Mouse (Mus musculus): ENCODE results near the gene Msrb3. TPM values are rescaled to one million over a fixed set of nuclear protein-coding genes. Genes with fewer than 3 reads are reported as not detected.

Gene Msrb3
- polyA plus RNA-seq, 1 experiment from 2014 or later: 9.9 TPM

- Histone ChIP-seq H3K4me3 (replicated peaks; ENCODE audit: low read depth, low read length) (peak overlapping the region; percentile 30), H3K27ac (peak overlapping the region; percentile 62), H3K4me1 (replicated peaks; ENCODE audit: insufficient read depth, low read length) (0 out of 2 replicates have a peak, but pooled peaks cover 9% of the 10 kb centered on the region), H3K4me2 (ENCODE audit: low read length) (peak overlapping the region; percentile 72), H3K9me3 (replicated peaks; ENCODE audit: low read length) (no peaks in the 10 kb centered on the region), H3K36me3 (ENCODE audit: insufficient read depth, low read length) (no peaks in the 10 kb centered on the region), H3K9ac (ENCODE audit: low read depth, low read length) (peak overlapping the region; percentile 27; the same call in 1 of the 2 replicates), H3K27me3 (ENCODE audit: insufficient read depth, low read length) (no peaks in the 10 kb centered on the region)
- TF ChIP-seq CTCF (IDR thresholded peaks at IDR 0.05; ENCODE audit: low read depth): no peak
- ATAC-seq (replicated peaks; ENCODE audit: low FRiP score, low read depth) (peak; percentile 72; the same call in 1 of the 2 replicates), DNase-seq (ENCODE audit: low spot score) (peak; percentile 86)
- 5% methylated on average over 17 of the region's 17 CpGs for WGBS
Measured at GRCm38 (mm10) chr10:120882347-120883068, 16.4 kb downstream of the Msrb3 start.

- DNase-seq (ENCODE audit: low spot score) (no peak), ATAC-seq (replicated peaks; ENCODE audit: low FRiP score, low read depth) (no peak)
- H3K36me3 ChIP-seq (ENCODE audit: insufficient read depth, low read length): no peaks in the 10 kb centered on the region
- no peak overlapping the region for H3K9ac ChIP-seq (ENCODE audit: low read depth, low read length)
- H3K4me1 ChIP-seq (replicated peaks; ENCODE audit: insufficient read depth, low read length): peaks cover 9% of the 10 kb centered on the region; the same call in 1 of the 2 replicates
- H3K4me2 ChIP-seq (ENCODE audit: low read length): 0 out of 2 replicates have a peak overlapping the region, but pooled peaks have one; percentile 42
- H3K9me3 ChIP-seq (replicated peaks; ENCODE audit: low read length): no peaks in the 10 kb centered on the region
- H3K27me3 ChIP-seq (ENCODE audit: insufficient read depth, low read length): no peaks in the 10 kb centered on the region
- 60% methylated on average over 20 of the region's 20 CpGs for WGBS
- no peak overlapping the region for H3K4me3 ChIP-seq (replicated peaks; ENCODE audit: low read depth, low read length)
- no peak for TF ChIP-seq CTCF (IDR thresholded peaks at IDR 0.05; ENCODE audit: low read depth)
- H3K27ac ChIP-seq: no peak overlapping the region
Measured at GRCm38 (mm10) chr10:120876549-120877270, 22.2 kb downstream of the Msrb3 start.

GRCm38 (mm10) chr10:120875672-120876463, 23.0 kb downstream of the Msrb3 start:
- no peak overlapping the region for H3K27ac ChIP-seq
- no peaks in the 10 kb centered on the region for H3K27me3 ChIP-seq (ENCODE audit: insufficient read depth, low read length)
- peak; percentile 98 for TF ChIP-seq CTCF (IDR thresholded peaks at IDR 0.05; ENCODE audit: low read depth)
- peaks cover 9% of the 10 kb centered on the region; the same call in 1 of the 2 replicates for H3K4me1 ChIP-seq (replicated peaks; ENCODE audit: insufficient read depth, low read length)
- H3K9ac ChIP-seq (ENCODE audit: low read depth, low read length): no peak overlapping the region
- peak; percentile 54; the same call in 1 of the 2 replicates for ATAC-seq (replicated peaks; ENCODE audit: low FRiP score, low read depth)
- no peak overlapping the region for H3K4me3 ChIP-seq (replicated peaks; ENCODE audit: low read depth, low read length)
- 20% methylated on average over 26 of the region's 26 CpGs for WGBS
- no peaks in the 10 kb centered on the region for H3K9me3 ChIP-seq (replicated peaks; ENCODE audit: low read length)
- peak; percentile 94 for DNase-seq (ENCODE audit: low spot score)
- no peaks in the 10 kb centered on the region for H3K36me3 ChIP-seq (ENCODE audit: insufficient read depth, low read length)
- H3K4me2 ChIP-seq (ENCODE audit: low read length): peak overlapping the region; percentile 42

- TF ChIP-seq CTCF (IDR thresholded peaks at IDR 0.05; ENCODE audit: low read depth): no peak
- no peak overlapping the region for H3K27ac ChIP-seq
- 73% methylated on average over 12 of the region's 12 CpGs for WGBS
- DNase-seq (ENCODE audit: low spot score) (no peak), ATAC-seq (replicated peaks; ENCODE audit: low FRiP score, low read depth) (no peak)
- H3K4me1 ChIP-seq (replicated peaks; ENCODE audit: insufficient read depth, low read length): peaks cover 9% of the 10 kb centered on the region; the same call in 1 of the 2 replicates
- no peak overlapping the region for H3K4me2 ChIP-seq (ENCODE audit: low read length)
- no peaks in the 10 kb centered on the region for H3K27me3 ChIP-seq (ENCODE audit: insufficient read depth, low read length)
- H3K9ac ChIP-seq (ENCODE audit: low read depth, low read length): no peak overlapping the region
- H3K36me3 ChIP-seq (ENCODE audit: insufficient read depth, low read length): no peaks in the 10 kb centered on the region
- H3K4me3 ChIP-seq (replicated peaks; ENCODE audit: low read depth, low read length): no peak overlapping the region
- no peaks in the 10 kb centered on the region for H3K9me3 ChIP-seq (replicated peaks; ENCODE audit: low read length)
Measured at GRCm38 (mm10) chr10:120874261-120874660, 24.6 kb downstream of the Msrb3 start.

GRCm38 (mm10) chr10:120873646-120874201, 25.2 kb downstream of the Msrb3 start:
- H3K27me3 ChIP-seq (ENCODE audit: insufficient read depth, low read length): no peaks in the 10 kb centered on the region
- WGBS: 42% methylated on average over 8 of the region's 8 CpGs
- H3K4me1 ChIP-seq (replicated peaks; ENCODE audit: insufficient read depth, low read length): peaks cover 9% of the 10 kb centered on the region; the same call in 1 of the 2 replicates
- DNase-seq (ENCODE audit: low spot score) (no peak), ATAC-seq (replicated peaks; ENCODE audit: low FRiP score, low read depth) (no peak)
- TF ChIP-seq CTCF (IDR thresholded peaks at IDR 0.05; ENCODE audit: low read depth): no peak
- no peak overlapping the region for H3K27ac ChIP-seq
- H3K4me2 ChIP-seq (ENCODE audit: low read length): no peak overlapping the region
- H3K9ac ChIP-seq (ENCODE audit: low read depth, low read length): no peak overlapping the region
- H3K36me3 ChIP-seq (ENCODE audit: insufficient read depth, low read length): no peaks in the 10 kb centered on the region
- H3K4me3 ChIP-seq (replicated peaks; ENCODE audit: low read depth, low read length): no peak overlapping the region
- H3K9me3 ChIP-seq (replicated peaks; ENCODE audit: low read length): no peaks in the 10 kb centered on the region
